Mouse (Mus musculus): ENCODE results near the gene Olig2. TPM values are rescaled to one million over a fixed set of nuclear protein-coding genes. Genes with fewer than 3 reads are reported as not detected.
"Not testable (repeated sequence)": the region's sequence is repeated elsewhere in the genome, so short reads cannot be mapped to it uniquely, and the experiment has no call there.

Gene Olig2
- total RNA-seq, 4 experiments from 2014 or later = 22.0 to 24.1 (median 22.8) TPM

DNA sequence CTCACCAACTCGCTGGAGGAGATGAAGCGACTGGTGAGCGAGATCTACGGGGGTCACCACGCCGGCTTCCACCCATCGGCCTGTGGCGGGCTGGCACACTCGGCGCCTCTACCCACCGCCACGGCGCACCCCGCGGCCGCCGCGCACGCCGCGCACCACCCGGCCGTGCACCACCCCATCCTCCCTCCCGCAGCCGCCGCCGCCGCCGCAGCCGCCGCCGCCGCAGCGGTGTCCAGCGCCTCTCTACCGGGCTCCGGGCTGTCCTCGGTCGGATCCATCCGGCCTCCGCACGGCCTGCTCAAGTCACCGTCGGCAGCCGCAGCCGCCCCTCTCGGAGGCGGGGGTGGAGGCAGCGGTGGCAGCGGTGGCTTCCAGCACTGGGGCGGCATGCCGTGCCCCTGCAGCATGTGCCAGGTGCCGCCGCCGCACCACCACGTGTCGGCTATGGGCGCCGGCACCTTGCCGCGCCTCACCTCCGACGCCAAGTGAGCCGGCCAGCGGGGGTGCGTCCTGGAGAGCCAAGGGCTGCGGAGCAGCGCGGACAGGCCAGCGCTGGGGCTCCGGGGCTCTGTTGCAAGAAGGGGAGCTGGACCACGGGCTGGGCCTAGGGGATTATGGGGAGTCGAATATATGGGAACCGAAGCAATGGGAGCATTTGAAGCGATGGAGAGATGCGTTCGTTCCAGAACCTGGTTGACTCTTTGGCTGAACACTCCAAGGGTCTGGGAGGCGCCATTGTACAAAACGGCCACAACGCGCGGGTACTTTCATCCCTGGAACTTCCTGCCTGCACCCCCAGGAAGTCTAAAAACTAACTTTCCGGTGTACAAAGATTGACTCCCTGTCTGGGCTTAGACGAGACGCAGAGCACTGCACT is 1.9 kb downstream of the Olig2 start:
- no peak for DNase-seq (ENCODE audit: low spot score in 2 of 2)

DNA sequence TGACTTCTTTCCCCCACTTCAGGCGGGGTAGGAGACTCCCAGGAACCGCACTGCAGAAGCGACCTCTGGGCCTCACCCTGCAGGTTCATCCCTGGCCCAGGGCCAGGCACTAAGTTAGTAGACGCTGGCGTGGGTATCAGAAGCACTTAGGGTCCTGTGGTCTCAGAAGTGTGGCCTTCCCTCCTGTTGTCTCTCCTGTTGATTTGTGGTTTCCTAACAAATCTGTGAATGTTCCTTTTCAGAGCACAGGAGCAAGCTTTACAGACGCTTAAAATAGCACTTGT is 2.4 kb downstream of the Olig2 start:
- DNase-seq (ENCODE audit: low spot score in 2 of 2) = no peak

DNA sequence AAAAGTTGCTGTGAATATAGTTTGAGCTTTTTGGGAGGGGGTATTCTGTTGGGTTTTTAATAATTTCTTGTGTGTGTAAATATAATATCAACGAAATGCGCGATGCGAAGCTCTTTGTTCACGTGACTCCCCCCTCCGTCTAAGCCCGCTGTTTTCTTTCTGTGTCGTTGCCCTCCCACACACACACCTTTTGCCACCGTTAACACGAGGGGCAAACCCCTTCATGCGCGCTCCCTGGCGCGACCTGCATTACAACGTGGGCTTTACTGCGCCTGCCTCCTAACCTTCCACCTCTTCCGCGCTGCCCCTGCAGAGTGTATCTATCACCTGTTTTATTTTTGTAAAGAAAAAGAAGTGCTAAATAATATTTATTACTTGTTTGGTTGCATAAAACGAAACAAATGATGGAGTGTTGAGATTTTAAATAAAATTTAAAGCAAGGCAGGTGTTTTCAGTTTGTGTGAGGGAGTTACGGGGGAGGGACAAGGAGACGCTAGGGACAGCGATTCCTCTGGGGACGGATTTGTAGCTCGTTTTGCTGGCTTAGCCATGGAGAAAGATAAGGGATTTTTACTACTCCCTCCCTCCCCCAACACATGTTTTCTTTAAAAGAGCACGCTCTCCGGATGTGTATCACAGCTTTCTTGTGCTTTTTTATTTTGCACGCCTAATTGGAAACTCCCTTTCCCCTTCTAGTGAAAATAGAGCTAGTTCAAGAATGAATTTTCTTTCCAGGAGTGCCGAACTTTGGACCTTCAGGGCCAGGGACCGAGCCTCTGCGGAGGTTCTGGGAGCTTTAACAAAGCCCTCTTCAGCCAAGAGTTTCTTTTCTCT is 3.2 kb downstream of the Olig2 start:
- DNase-seq (ENCODE audit: low spot score in 2 of 2) = no peak

DNA sequence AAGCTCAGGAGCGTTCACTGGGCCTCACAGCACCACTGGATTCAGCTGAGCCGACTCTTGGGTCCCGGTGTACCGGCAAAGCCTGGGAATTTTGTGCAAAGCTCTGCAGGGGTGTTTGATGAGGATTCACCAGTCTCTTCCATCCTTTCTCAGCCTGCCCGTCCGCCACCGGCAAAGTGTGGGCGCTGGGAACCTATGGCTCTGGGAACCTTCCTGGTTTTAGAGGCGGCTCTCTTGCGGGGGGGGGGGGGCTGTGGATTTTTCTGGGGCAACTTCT is 3.8 kb downstream of the Olig2 start:
- no peak for DNase-seq (ENCODE audit: low spot score in 2 of 2)

DNA sequence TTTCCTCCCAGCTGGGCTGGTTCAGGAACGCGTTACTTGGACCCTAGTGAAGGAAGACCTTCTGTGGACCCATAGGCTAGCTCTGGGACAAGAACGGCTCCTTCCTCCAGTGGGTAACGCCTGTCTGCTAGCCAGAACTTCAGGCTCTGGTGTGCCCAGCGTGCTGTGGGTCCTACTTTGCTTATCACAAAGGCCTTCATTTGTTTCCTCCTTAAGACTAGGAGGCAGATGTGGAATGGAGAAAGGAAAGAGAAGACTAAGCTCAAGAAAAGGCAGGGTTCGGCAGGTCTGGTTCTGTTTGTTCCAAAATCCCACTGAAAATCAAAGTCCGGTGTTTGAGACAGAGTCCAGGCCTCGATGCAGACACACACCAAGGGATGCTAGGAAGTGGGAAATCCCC is 4.4 kb downstream of the Olig2 start:
- DNase-seq (ENCODE audit: low spot score in 2 of 2) = no peak

DNA sequence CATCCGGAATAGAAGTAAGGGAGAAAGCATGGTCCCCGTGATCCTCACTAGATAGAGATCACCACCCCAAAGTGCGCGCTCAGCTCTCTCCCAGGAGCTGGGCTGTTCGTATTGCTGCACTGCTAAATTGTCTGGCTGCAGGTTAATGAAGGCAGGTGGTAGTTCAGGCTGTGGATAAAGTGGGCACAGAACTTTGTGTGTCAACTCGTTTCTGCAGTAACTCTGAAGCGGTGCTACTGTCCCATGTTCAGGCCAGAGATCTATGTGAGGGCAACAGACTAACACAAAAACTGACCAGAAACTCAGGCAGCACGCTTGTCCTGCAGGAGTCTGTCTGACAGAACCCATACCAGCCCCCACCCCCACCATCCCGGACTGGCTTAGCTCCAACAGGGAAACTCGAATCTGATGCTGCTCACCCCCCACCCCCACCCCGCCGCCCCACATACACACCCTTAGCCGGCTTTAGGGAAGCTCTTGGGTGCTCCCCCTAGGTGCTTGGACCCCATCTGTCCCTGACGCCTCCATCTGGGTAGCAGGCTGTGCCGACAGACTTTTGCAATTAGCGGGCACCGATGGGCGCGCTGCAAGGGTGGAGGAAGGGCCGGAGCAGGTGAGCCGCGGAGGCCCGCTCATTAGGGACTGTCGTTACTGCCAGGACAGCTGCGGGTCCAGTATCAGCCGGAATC is 6.7 kb downstream of the Olig2 start:
- no peak for DNase-seq (ENCODE audit: low spot score in 2 of 2)

DNA sequence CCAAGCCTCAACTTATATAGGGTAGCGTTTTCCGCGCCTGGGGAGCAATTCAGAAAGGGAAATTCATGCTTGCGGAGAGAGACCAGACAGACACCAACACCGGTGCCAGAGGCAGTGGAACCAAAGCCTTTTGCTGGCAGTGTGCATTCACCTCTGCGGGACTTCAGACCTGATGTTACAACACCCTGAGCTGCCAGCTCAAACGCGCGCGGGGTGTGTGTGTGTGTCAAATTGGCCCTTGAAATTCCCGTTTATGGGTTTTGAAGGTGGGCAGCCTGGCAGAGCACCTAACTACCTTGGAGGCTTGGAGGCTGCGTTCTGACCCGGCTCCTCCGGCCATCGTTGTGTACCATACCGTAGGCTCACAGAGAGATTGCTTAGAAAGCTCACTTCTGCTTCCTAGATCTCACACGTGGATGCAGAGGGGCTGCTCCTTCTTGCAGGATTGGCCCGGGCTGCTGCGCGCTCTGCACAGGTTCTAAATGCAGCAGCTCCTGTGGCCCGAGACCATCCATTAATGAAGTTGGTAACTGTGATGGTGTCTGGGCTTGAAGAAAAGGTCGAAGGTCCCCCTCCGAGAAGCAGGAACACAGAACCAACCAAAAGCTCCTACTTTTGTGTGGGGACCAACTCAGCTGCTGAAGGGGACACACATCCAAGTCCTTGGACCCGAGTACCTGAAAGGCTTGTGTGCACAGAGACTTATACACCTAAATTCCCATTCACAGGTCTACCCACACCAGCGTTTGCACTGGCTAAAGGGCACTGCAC is 7.4 kb downstream of the Olig2 start:
- DNase-seq (ENCODE audit: low spot score in 2 of 2) = no peak

DNA sequence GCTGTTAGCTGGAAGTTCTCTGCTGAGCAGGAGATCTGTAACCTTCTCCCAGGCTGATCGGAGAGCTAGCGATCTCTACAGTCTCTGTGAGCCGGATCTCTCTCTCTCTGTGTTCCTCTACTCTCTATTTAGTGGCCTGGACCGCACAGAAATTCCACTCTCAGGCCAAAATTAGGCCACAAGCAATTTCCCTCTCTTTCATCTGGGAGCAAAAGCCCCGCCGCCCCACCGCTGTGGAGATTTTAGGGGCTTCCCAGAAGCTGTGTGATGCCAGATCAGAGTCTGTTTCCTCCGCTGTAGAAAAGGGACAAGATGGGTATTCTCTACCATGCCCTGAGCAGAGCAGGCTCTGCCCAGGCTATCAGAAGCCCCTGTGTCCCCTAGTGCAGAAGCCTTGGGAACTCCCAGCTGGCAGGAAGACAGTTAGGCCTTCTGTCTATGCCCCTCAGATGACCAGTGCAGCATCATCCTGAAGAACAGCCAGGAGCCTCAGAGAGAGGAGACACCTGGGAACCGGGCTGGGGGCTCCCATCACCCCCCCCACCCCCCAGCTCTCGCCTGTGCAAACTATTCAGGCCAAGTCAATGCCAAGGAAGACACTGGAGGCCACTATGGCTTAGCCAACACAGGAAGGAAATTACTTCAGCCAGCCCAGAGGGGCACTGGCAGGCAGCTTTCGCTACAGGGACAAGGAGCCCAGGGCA is 8.1 kb downstream of the Olig2 start:
- no peak for DNase-seq (ENCODE audit: low spot score in 2 of 2)

DNA sequence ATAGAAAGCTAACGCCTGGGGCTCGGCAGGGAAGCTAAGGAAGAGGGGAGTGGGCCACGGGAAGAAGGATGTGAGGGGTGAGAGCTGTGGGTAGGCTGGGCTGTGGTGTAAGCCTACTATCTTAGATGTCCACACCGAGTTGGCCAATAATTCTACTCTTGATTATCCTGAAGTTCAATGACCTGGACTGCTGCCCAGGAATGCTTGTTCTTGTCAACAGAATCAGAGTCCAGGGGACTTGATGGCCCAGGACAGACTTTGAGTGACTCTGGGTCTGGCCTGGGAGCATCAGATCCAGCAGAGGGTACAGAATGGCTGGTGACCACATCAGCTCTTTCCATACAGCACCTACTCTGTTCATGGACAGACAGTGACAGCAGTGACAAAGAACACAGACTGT is 13.8 kb downstream of the Olig2 start:
- no peak for DNase-seq (ENCODE audit: low spot score in 2 of 2)

DNA sequence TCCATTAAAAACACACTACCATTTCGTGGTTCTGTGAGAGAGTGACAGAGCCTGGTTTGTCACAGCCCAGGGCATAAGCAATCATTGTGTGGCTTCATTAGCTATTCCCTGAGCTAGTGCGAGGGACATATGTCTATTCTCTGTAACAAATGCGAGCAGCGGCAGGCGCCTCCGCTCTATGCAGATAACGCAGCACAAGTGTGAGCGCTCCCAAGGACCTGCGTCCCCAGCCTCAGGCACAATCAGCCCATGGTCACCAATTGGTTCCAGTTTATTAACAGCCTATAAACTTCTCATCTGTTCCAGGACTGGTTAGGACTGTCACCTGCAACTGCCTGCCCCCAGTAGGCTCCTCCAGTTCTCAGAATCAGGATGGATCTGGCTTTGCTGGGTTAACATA is 21.0 kb downstream of the Olig2 start:
- no peak for DNase-seq (ENCODE audit: low spot score in 2 of 2)

DNA sequence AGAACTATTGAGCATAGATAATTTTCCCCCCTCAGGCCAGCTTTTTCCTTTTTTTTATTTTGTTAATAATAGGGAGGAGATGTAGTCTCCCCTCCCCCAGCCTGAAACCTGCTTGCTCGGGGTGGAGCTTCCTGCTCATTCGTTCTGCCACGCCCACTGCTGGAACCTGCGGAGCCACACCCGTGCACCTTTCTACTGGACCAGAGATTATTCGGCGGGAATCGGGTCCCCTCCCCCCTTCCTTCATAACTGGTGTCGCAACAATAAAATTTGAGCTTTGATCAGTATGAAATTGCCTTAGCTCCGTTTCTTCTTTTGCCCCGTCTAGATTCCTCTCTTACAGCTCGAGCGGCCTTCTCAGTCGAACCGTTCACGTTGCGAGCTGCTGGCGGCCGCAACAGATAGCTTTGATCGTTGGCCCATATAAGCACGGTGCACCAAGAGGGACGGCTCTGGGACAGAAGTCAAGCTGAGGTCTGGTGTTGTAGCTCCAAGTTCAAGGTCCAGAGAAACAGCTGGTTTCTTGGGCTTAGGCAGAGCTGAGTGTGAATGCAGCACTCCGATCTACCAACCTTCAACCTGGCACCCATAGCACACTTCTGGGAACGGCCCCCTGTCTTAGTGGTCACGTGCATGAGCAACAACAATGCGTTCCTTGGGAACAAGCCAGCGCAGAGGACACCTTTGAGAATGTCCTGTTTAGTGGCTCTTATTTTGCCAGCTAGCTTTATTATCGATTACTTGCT is 30.3 kb downstream of the Olig2 start:
- DNase-seq (ENCODE audit: low spot score in 2 of 2) = not testable (repeated sequence)

DNA sequence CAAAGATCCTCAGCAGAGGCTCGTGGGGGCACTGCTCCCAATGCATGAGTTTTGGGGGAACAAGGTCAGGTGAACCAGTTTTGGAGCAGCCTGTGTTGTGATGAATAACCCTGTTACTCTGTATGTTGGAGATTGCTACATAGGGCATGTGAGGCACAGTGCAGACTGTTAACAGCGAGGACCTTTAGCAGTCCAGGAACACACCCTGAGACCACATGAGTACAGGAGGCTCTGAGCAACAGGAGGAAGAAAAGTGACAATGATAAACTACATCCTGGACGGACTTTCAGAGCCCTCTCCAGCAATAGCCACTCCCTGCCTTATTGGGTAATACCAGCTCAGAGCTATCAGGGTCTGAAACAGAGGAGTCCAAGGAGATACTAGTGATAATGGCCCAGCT is 33.7 kb downstream of the Olig2 start:
- no peak for DNase-seq (ENCODE audit: low spot score in 2 of 2)

DNA sequence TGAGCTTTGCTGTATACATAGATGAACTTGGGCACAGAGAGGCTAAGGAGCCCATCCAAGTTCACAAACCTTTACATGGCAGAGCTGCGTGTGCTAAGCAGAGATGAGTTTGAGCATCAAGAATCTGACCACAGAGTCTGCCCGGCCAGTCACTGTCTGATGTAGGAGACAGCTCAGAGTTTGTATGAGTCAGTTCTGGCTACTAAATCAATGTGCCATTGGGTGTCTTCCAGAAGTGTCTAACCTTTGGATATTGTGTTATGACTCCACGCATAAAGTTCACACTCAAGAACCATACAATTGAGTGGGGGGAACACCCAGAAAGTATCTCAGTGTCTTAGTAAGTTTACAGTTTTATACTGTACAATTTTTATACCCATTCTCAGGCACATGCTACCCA is 35.6 kb downstream of the Olig2 start:
- DNase-seq (ENCODE audit: low spot score in 2 of 2) = no peak

DNA sequence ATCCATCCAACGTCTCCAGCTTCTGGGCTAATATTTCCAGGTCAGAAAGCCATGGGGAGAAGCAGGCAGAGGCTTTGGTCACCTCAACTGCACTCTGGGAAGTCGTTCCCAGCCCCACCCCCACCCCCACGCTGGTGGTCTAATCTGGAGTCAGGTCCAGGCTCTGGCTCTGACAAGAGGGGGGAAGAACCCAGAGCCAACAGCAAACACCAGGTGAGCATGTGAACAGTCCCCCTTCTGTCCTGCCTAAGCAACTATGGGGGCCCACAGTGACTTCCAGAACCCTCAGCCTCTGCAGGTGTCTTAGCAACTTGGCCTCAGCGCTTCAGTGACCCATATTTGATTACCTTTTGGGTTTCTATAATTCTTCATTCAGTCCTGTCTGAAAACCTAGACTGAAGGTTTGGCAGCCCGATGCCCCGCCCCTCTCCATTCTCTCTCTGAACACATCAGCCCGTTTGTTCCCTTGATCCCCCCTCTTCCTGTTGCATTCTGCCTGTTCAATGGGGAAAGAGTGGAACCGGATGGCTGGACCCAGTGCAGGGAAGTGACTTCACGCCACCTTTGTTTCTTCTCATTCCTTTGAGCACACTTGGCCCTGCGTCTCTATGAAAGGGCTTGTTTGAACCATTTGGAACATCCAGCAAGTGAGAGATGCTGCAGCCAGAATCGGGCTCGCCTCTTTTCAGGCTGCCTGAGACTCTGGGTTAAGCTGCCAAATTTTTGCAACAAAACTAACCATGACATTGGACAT is 37.4 kb downstream of the Olig2 start:
- peak in 1 of 2 experiments; percentile 61 for DNase-seq (ENCODE audit: low spot score in 2 of 2)

DNA sequence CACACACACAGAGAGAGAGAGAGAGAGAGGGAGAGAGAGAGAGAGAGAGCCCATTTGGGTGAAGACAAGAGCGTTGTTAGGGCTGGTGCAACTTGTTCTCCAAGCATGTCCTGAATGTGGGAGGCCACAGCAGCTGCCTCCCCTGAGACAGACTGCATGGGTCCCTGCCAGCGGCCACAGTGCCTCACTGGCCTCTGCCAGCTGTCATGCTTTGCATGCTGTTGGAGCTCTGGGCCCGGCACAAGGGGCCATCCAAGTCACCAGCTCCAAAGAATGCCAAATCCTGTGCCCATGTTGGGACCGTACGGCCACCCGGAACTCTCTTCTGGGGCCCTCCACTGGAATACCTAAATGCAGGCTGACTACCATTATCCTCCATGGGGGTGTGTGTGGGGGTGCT is 40.7 kb downstream of the Olig2 start:
- peak; percentile 36 to 79 for DNase-seq (ENCODE audit: low spot score in 2 of 2)

DNA sequence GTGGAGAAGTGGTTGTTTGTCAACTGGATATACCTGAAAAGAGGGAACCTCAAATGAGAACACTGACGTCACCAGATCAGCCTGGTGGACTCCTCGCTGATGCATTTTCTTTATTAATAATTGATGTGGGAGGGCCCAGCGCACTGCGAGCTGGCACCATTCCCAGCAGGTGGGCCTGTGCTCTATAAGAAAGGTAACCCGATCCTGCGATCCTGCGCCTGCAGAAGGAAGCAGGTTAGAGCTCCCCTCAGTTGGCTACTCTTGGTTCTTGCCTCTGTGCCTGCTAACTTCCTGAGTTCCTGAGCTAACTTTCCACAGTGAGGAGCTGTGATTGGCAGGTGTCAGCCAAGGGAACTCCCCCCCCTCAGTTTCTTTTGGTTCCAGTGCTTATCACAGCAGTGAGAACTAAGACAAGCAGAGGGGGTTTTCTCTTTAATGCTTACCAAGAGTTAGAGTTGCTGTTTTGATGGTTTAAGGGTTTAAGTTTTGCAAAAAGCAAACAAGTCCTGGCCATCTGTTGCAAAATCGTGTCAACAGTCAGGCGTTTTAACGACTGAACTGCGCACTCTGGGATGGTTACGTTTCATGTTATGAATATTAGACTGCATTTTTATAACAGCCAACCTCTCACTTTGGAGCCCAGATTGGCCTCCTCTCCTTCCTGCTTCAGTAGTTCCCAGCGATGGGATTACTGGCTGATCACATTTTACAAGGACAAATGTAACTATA is 43.6 kb downstream of the Olig2 start:
- DNase-seq (ENCODE audit: low spot score in 2 of 2) = no peak

DNA sequence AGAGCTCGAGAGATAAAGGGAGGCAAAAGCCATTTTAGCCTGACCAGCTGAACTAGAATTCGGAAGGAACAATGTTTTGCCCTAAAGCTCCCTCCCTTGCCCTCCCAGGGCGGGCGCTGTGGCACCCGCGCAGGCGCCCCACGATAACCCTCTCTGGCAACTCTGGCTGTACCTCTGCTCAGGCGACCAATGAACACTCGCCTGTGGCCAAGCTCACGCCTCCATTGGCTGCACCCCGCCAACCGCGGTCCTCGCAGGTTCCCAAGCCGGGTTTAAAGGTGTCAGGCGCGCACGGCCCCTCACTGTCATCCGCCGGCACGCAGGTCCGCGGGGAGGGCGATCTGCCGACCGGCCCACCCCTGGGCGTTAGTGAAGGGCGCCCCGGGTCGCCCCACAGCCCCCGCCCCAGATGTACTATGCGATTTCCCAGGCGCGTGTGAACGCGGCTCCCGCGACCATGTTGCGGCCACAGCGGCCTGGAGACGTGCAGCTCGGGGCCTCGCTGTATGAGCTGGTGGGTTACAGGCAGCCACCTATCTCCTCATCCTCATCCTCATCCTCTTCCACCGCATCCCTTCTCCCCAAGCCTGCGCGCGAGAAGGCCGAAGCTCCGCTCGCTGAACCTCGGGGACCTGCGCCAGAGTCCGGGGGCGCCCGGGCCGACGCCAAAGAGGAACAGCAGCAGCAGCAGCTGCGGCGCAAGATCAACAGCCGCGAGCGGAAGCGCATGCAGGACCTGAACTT is 44.4 kb downstream of the Olig2 start, which contains the start of gene Olig1:
Gene Olig1 (plus strand): TSS at position 305 of the 744 bp plus-strand sequence.
- DNase-seq (ENCODE audit: low spot score in 2 of 2) = peak; percentile 69 to 84
